Mouse (Mus musculus) lung, embryonic 14.5 days (tissue): ENCODE results near the gene Slc43a3. TPM values are rescaled to one million over a fixed set of nuclear protein-coding genes. Genes with fewer than 3 reads are reported as not detected.
A peak's percentile ranks its signal among the peaks of the same experiment; 100 is the strongest.

Source experiments
- ATAC-seq: fragments of 200-750 bp; cut with Nextera tagmentation; 2 replicates; pipeline ENCODE4 v1.8.0; 2017; ENCODE audit warnings: mild to moderate bottlenecking, moderate TSS enrichment, moderate library complexity; ENCODE audit not compliant: insufficient read depth
- DNase-seq: peaks from one replicate; pipeline ENCODE4 v3.0.0-alpha.2; 2015
- H3K27ac ChIP-seq: fragments of 300-500 bp; sonication (generic); 2 replicates; pipeline ENCODE4 v1.5.1; 2014; ENCODE audit warnings: low read depth, mild to moderate bottlenecking, moderate library complexity
- H3K27me3 ChIP-seq: fragments of 300-500 bp; sonication (generic); 2 replicates; pipeline ENCODE4 v1.6.1; 2014; ENCODE audit warnings: low read length, control low read depth; ENCODE audit not compliant: insufficient read depth
- H3K36me3 ChIP-seq: fragments of 300-500 bp; sonication (generic); 2 replicates; pipeline ENCODE4 v1.6.1; 2014; ENCODE audit warnings: control low read depth; ENCODE audit not compliant: insufficient read depth
- H3K4me1 ChIP-seq: fragments of 300-500 bp; sonication (generic); 2 replicates; pipeline ENCODE4 v1.6.1; 2014; ENCODE audit warnings: antibody characterized with exemption, control low read depth; ENCODE audit not compliant: insufficient read depth
- H3K4me2 ChIP-seq: fragments of 300-500 bp; sonication (generic); 2 replicates; pipeline ENCODE4 v1.6.1; 2014; ENCODE audit warnings: mild to moderate bottlenecking
- H3K4me3 ChIP-seq: fragments of 300-500 bp; sonication (generic); 2 replicates; pipeline ENCODE4 v1.5.1; 2014; ENCODE audit warnings: low read depth, low read length
- H3K9ac ChIP-seq: fragments of 300-500 bp; sonication (generic); 2 replicates; pipeline ENCODE4 v1.6.1; 2014
- H3K9me3 ChIP-seq: fragments of 300-500 bp; sonication (generic); 2 replicates; pipeline ENCODE4 v1.6.1; 2016; ENCODE audit warnings: low read depth, low read length, control low read depth
- CTCF ChIP-seq: IDR thresholded peaks from 2 replicates; pipeline ENCODE4 v1.5.1; 2016; ENCODE audit warnings: antibody characterized with exemption, low read depth
- WGBS: fragments of 180-500 bp; shearing (Covaris S2); extraction: QIAGEN DNeasy Blood & Tissue Kit; methylation state at CpG from one replicate; pipeline ENCODE4 v1.1.7; 2014; 5-methylcytosine and 5-hydroxymethylcytosine counted together
- polyA plus RNA-seq: library from polyadenylated mRNA; unstranded; fragments of >200 nt; fragmentation: Nextera tagmentation; extraction: Ambion mirVana; gene quantifications from 2 replicates; pipeline ENCODE4 v1.2.1, GENCODE M21; 2014

Gene Slc43a3
- polyA plus RNA-seq, 1 experiment from 2014 or later, result 77.4 TPM

DNA sequence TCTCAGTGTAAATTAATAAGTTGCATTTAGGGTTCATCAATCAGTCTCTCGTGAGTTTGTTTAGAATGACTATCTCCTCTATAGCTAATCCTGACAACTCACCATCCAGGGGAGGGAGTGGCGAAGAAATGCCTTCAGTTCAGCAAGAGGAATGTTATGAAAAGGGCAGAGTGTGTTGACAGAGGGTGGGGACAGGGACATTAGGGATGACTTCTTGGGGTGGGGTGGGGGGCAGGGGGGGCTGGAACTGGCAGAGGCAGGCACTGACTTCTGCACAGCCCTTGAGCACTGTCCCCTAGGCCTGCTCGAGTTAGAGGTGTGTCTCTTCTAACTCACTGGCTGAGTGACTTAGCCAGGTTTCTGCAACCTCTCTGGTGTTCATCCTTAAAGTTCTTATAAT lies 18.2 kb upstream of the Slc43a3 start:
- H3K27me3 ChIP-seq, result no peaks in the 10 kb centered on the region
- no peak overlapping the region for H3K9ac ChIP-seq
- 33% methylated on average over 3 of the region's 3 CpGs for WGBS
- H3K27ac ChIP-seq, result no peak overlapping the region
- no peaks in the 10 kb centered on the region for H3K4me1 ChIP-seq
- DNase-seq, result no peak
- H3K4me3 ChIP-seq, result no peak overlapping the region
- no peak for ATAC-seq
- H3K4me2 ChIP-seq, result no peak overlapping the region
- no peak for TF ChIP-seq CTCF
- no peaks in the 10 kb centered on the region for H3K9me3 ChIP-seq
- no peaks in the 10 kb centered on the region for H3K36me3 ChIP-seq

DNA sequence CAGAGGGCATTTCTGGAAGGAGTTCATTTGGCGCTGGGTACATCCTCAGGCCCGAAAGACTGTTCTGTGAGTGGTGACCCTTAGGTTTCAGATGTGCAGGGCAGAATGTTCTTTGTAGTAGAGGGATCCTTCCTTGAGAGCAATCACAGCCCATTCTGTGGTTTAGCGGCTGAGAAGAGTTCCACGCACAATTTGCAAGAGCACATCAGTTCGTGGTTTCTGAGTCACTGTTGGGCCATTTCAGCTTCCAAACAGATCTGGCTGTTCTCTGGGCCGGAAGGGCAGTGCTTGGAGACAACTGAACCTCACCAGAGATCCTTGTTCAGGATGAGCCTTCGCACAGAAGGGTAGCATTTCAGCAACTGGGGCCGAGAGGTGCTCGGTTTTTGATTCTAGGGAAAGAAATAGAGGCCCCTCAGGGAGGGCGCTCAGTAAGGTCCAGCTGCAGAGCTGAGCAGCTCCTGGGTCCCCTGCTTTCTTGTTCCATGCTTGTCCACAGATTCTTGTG lies 16.7 kb upstream of the Slc43a3 start:
- Histone ChIP-seq H3K4me1 (no peaks in the 10 kb centered on the region), H3K4me2 (no peak overlapping the region), H3K36me3 (no peaks in the 10 kb centered on the region), H3K4me3 (no peak overlapping the region), H3K9ac (no peak overlapping the region), H3K9me3 (no peaks in the 10 kb centered on the region), H3K27me3 (no peaks in the 10 kb centered on the region), H3K27ac (no peak overlapping the region)
- WGBS, result 89% methylated on average over 10 of the region's 10 CpGs
- no peak for TF ChIP-seq CTCF
- DNase-seq (no peak), ATAC-seq (no peak)

DNA sequence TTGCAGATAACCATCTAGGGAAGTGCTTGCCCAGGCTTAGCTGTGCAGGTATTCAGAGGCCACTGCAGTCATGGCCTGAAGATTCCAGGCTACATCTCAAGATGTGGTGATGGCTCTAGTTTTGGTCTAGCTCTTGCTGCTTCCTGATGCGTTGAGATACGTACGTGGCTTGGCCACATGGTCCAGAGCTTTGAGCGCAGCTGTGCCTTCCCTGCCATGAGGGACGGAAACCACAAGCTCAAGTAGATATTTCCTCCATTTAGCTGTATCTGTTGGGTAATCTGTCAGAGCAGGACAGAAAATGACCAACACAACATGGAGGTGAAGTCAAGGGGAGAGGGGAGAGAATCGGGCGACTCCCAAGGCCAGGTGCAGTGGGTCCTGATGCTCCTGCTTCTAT lies 6.2 kb upstream of the Slc43a3 start:
- Histone ChIP-seq H3K9me3 (no peaks in the 10 kb centered on the region), H3K9ac (no peak overlapping the region), H3K4me2 (no peak overlapping the region), H3K36me3 (no peaks in the 10 kb centered on the region), H3K27ac (no peak overlapping the region), H3K27me3 (no peaks in the 10 kb centered on the region), H3K4me3 (no peak overlapping the region), H3K4me1 (no peaks in the 10 kb centered on the region)
- no peak for ATAC-seq
- no peak for TF ChIP-seq CTCF
- WGBS, result 89% methylated on average over 7 of the region's 7 CpGs
- DNase-seq, result no peak

DNA sequence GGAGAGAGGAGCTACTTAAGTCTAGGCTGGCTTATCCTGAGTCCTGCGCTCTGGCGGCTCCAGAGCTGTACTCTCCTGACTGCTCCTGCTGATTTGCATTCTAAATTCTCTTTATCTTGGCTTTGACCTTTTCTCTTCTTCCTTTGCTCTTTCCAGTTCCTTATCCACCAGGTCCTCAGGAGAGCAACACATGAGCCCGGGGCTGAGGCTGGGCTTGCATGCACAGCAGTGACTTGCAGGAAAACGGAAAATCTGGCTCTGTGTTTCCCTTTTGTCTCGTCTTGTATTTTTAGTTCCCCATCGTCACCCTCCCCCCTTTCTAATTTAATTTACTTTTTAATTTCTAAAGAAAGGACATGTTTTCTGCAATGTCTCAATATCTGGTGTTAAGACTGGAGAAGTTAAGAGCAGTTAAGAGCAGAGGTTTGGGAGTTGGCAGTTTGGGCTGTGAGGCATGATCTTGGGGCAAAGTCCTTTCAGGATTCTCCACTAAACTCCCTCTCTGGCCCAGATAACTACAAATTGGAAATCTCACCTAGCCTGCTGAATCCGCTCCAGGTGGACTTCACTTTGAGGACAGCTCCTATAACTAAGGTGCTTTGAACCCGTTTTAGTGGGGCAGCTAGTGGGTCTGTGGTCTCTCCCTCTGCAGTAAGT lies 2.3 kb upstream of the Slc43a3 start:
- DNase-seq, result no peak
- Histone ChIP-seq H3K27ac (no peak overlapping the region), H3K9ac (no peak overlapping the region), H3K27me3 (no peaks in the 10 kb centered on the region), H3K4me1 (peaks cover 9% of the 10 kb centered on the region), H3K4me3 (no peak overlapping the region), H3K4me2 (no peak overlapping the region), H3K9me3 (no peaks in the 10 kb centered on the region), H3K36me3 (no peaks in the 10 kb centered on the region)
- no peak for TF ChIP-seq CTCF
- WGBS, result 69% methylated on average over 8 of the region's 8 CpGs
- no peak for ATAC-seq

DNA sequence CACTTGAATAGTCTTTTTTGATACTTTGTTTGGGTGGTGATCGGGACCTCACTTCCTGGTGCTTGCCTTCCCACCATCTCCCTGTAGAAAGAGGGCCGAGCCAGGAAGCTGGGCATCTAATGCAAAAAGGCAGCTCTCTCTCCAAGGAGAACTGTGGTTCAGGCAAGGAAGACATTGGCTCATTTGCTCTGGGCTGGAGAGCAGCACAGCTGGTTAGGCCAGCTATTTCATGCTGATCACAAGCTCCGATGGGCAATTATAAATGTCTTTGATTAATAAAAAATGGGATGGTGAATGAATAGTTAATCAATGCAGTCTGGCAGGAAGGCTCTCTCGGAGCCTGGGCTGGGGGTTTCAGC lies 1.8 kb upstream of the Slc43a3 start:
- H3K9ac ChIP-seq, result no peak overlapping the region
- H3K27me3 ChIP-seq, result no peaks in the 10 kb centered on the region
- no peak for TF ChIP-seq CTCF
- no peak overlapping the region for H3K27ac ChIP-seq
- peaks cover 4% of the 10 kb centered on the region; the same call in 1 of the 2 replicates for H3K36me3 ChIP-seq
- H3K4me2 ChIP-seq, result no peak overlapping the region
- no peak for DNase-seq
- 71% methylated on average over 4 of the region's 4 CpGs for WGBS
- peaks cover 9% of the 10 kb centered on the region for H3K4me1 ChIP-seq
- H3K4me3 ChIP-seq, result no peak overlapping the region
- H3K9me3 ChIP-seq, result no peaks in the 10 kb centered on the region
- no peak for ATAC-seq

DNA sequence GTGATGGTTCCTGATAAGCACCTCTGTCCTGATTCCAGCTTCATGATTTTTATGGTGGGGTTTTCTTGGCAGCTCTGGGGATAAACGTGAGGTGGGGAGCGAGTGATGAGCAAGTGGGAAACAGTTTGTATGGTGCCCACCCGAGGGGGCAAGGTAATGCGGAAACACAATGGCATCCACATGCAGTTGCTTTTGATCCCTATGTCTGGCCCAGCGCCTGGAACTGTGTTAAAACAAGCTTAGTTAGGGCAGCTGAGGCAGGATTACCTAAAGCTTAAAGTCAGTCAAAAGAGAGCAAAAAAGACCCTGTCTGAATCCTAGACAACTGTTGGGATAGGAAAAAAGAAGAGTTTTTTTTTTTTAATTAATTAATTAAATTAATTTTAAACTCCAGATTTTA lies 1.3 kb upstream of the Slc43a3 start:
- WGBS, result 81% methylated on average over 5 of the region's 5 CpGs
- H3K9ac ChIP-seq, result no peak overlapping the region
- no peak for TF ChIP-seq CTCF
- no peak for DNase-seq
- no peaks in the 10 kb centered on the region for H3K27me3 ChIP-seq
- H3K4me2 ChIP-seq, result no peak overlapping the region
- H3K36me3 ChIP-seq, result peaks cover 8% of the 10 kb centered on the region
- no peaks in the 10 kb centered on the region for H3K9me3 ChIP-seq
- H3K4me1 ChIP-seq, result peaks cover 9% of the 10 kb centered on the region
- ATAC-seq, result no peak
- no peak overlapping the region for H3K27ac ChIP-seq
- H3K4me3 ChIP-seq, result no peak overlapping the region

DNA sequence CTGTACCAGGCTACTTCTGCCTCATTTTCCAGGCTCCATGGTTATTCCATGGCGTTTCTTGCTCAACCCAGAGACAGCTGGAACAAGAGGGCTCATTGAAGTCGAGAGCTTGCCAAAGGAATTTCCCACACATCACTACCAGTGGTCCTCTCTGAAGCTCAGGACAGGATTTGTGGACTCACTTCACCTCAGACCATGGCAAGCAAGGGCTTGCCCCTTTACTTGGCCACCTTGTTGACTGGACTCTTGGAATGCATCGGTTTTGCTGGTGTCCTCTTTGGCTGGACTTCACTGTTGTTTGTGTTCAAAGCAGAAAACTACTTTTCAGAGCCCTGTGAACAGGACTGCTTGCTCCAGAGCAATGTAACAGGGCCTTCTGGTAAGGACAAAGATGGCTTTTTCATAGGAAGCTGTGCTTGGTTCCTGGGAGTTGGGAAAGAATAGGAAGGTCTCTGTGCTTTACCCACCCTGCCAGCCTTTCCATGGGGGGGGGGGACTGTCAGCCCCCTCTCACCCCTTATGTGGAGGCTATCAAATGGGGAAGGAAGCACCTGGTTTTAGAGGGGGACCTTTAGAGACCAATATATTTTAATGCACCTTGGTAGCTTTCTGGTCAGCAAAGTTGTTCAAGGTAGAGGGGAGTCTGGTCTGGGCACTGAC lies 1.2 kb downstream of the Slc43a3 start:
- 29% methylated on average over 3 of the region's 3 CpGs for WGBS
- Histone ChIP-seq H3K4me3 (peak overlapping the region; percentile 49), H3K4me2 (peak overlapping the region; percentile 61), H3K9ac (peak overlapping the region; percentile 64), H3K9me3 (no peaks in the 10 kb centered on the region), H3K4me1 (peaks cover 9% of the 10 kb centered on the region), H3K27ac (peak overlapping the region; percentile 90), H3K36me3 (peaks cover 34% of the 10 kb centered on the region), H3K27me3 (no peaks in the 10 kb centered on the region)
- ATAC-seq (no peak), DNase-seq (peak; percentile 48)
- no peak for TF ChIP-seq CTCF
